Mouse (Mus musculus): ENCODE measurements around the gene Gm3448. TPM values are rescaled to one million over a fixed set of nuclear protein-coding genes. Genes with fewer than 3 reads are reported as not detected.
"Not testable (repeated sequence)": the region's sequence is repeated elsewhere in the genome, so short reads cannot be mapped to it uniquely, and the experiment has no call there.

Gene Gm3448
- 10 to 100 TPM in 1 of 2 experiments, 1 to 10 TPM in 1; 8.6 to 10.7 TPM for total RNA-seq (2021)

DNA sequence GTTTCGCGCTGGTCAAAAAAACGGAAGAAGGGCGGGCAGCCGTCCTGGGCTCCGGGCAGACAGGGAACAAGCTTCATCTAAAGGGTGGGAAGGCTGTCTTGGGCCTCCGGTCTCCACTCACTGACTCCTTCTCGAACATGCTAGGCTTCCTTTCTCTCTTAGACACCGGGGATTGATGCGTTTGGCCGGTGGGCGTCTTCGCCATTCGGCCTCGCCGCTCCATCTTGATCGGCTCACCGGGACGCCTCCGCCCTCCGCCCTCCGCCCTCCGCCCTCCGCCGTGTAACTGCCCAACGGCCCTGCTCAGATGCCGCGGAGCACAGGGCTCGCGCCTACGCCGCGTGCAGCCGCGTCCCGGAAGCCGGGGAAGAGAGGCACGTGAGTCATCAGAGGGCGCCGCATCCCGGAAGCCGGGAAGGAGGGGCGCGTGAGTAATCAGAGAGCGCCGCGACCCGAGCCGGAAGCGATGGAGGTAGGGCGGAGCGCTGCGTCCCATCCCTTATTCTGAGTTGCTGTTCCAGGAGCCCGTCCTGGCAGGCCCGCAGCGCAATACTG is at the start of gene Gm3448, which contains the start of the genes Ermard and Tcte3:
Gene Gm3448 (minus strand): TSS at position 363 of the 555 bp plus-strand sequence.
Gene Ermard (plus strand): TSS at position 34 of the 555 bp plus-strand sequence.
Gene Tcte3 (minus strand): TSS at position 314 of the 555 bp plus-strand sequence.
- DNase-seq, result peak in 1 of 2 experiments; percentile 39

DNA sequence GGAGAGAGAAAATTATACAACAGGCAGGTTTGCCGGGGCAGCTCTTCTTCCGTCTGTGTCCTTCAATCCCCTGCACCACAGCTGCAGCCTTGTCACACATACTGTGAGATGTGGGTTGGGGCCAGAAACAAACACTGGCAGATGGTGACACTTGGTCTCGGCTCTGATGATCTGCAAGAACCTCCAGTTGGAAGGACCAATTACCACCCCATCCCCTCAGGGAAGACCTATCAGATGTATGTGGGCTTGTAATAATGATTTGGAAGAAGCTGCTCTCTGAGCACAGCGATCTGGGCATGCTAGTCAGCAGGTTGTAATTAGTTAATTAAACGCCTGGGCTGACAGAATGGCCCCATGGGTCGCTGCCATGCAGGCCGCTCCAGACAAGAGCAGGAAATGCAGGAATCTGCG is 47.3 kb upstream of the Gm3448 start:
- DNase-seq, result no peak

DNA sequence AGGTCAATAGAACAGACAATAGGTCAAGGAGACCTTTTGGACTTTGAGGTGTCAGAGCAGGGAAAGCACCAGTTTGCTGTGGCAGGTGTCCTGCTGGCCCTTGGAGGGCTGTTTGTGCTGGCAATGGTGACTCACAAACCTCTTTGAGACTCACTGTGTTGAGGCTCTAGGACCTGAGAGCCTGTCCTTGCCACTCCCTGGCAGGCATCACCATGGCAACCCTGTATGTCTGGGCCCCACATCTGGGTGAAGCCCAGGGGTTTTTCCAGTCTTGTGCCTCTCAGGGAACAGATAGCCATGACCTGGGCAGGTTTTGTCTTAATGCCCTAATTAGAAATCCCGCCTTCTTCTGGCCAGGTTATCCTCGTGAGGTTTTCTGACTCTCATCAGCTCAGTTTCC is 46.8 kb upstream of the Gm3448 start:
- DNase-seq, result no peak

DNA sequence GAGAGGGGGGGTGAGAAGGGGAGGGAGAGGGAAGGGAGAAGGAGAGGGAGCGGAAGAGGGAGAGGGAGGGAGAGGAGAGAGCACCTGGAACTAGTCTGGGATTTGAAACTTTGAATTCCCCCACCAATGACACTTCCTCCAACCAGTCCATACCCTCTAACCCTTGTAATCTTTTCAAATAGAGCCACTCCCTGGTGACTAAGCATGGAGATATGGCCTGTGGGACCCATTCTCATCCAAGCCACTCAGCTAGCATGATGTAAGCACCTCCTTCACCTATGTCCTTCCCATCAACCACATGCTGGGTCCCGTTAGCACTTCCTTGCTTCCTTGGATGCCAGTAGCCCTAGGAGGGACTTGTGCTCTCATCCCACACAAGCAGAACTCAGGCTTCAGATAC is 43.7 kb upstream of the Gm3448 start:
- DNase-seq, result no peak

DNA sequence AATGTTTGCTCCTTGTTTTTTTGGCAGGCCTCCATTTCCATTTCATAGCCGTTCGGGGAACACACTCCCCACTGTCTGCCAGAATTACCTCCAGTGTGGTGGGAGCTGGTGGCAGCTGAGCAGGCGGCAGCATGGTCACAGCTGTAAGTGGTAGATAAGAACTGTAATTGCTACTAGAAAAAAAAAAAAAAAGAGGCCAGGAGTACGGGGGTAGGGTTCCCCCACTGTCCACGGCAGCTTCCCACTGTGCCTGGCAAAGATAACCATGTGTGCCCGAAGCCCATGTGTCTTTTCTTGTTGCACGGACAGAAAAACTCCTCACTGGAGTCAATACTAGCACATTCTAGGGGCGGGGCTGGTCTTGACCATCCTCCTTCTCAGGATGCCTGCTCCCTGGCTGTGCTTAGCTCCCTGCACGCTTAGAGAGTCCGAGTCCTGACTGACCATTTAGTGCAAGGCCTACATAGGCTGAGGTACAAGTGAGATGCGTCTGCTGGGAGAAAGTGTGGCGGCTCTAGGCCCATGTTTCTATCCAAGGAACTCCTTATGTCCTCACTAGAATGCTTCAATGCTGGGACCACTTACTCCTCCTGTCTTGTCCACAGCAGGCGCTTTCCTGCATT is 43.0 kb upstream of the Gm3448 start:
- DNase-seq, result no peak

DNA sequence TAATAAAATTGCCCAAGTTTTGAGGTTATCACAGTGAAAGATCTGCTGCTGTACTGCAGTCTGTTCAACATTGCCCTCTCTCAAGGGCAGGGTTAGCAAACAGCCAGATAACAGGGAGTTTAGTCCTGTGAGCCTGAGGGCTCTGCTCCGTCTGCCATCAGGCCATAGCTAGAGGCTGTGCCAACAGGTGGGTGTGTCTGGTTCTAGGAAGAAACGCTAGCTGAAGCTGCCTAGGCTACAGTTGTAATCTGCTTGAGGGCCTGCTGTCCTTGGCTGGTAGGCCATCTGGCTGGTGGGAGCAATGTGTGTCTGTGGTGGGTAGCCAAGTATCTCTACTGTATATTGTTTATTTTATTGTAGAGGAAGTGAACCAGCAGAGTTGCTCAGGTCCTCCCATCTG is 36.2 kb upstream of the Gm3448 start:
- peak in 1 of 2 experiments; percentile 25 for DNase-seq

DNA sequence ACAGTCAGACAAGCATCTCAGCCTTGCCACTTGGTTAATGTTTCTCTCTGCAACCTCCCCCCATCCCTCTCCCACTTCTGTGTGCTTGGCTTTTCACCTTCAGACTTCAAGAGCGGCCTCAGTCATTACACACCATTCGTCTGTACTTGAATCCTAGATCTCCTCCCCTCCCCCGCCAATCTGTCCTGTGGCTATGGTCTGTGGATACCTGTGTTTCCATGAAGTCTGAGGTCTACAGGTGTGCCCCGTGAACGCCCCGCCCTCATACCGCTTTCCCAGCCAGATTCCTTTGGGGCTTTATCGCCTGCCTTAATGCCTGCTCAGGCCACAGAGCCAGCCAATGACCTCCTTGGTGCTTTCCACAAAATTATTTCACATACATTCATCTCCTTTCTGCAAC is 33.7 kb upstream of the Gm3448 start:
- no peak for DNase-seq

DNA sequence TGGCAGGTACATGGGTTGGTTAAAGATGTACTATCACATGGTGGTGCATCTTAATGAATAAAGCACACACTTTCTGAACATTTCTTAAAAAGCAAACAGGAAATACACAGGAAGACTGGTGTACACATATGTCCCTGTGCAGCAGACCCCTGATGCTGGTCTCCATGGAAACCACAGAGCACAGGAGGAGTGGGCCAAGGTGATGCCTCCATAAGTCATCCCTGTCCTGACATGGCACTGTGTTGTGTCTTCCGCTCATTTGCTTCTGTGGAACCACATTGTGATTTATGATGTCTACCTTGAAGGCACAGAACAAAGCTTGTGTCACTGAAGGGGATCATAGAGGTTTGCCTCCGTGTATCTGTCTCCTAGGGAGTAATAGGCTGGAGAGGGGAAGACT is 30.9 kb upstream of the Gm3448 start:
- no peak for DNase-seq

DNA sequence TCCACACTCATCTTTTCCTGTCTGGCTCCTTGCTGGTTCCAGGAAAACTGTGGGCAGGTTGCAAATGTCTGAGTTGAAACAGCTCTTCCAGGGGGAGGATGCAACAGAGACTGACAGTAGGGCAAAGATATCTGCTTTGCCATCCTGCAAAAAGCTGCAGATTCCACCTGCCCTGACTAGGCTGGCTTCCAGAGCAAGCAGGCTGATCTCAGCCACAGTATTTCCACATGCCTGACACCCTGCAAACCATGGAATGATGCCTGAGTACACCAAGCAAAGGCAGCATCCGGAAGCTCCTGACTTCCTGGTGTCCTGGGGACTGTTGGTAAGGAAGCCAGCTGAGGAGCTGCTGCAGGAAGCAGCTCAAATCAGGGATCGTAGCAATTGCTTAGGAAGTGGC is 27.8 kb upstream of the Gm3448 start:
- DNase-seq, result peak in 1 of 2 experiments; percentile 44

DNA sequence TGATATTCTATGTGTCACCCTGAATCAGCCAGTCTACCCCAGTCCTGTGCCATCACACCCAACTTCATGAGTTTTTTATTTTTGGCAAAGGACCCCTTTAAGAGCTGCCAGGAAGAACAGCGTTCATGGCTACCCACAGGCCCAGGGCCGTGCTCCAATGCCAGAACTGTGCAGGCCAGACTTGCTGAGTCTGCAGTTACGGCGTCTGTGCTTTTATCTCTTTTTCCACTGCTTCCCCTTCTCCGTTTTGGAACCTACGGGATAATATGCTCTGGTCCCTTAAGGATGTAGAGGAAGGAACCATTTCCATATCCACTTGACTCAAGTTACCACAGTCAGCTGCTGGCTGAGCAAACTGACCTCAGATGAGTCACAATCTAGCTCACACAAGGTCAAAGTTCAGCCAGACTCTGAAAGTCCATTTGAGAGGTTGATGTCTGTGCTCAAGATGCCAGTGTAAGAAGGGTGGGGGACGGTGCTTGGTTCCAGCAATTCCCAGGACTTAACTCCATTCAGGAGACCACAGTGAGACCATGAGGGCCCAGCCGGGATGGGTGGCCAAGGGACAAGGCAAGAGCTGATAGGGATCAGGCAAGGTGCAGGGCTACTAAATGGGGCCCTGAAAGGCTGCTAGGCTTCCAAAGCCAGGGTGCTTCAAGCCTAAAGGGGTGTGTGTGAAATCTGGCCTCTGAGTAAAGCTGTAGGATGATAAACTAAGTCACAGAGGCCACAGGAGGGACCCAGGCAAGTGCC is 26.9 kb upstream of the Gm3448 start:
- DNase-seq, result no peak

DNA sequence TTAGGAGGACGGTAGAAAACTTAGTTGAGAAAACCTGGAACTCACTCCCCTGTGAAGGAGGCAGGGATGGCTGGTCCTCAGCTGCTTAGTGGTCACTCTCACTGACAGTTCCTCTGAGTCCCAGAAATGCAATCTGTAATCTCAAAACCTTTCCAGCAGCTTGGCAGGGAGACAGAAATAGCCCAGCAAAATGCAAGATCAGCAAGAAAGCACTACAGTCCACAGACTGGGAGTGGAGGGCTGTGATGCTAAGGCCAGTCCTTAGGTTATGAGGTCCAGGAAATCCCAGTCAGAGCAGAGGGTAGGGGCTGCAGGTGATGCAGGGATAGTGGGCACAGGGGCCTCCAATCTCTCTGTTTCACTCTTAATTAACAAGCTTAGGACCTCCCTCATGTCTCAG is 25.6 kb upstream of the Gm3448 start:
- no peak for DNase-seq

DNA sequence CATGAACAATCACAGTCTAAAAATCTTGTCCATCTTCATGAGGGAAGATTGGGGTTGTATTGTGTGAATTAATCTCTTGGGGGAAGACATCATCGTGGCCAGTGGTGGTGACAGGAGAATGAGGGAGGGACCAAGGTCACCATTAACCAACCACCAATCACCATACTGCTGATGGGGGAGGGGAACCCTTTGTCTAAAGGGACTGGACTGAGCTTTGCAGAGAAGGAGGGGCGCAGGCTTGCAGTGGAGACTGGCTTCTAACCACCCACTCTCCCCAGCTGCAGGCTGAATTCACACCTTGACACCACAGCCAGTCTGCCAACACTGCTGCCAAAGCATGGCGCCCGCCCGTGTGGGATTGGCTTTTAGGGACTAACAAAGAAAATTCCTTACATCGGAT is 24.7 kb upstream of the Gm3448 start:
- DNase-seq, result no peak

DNA sequence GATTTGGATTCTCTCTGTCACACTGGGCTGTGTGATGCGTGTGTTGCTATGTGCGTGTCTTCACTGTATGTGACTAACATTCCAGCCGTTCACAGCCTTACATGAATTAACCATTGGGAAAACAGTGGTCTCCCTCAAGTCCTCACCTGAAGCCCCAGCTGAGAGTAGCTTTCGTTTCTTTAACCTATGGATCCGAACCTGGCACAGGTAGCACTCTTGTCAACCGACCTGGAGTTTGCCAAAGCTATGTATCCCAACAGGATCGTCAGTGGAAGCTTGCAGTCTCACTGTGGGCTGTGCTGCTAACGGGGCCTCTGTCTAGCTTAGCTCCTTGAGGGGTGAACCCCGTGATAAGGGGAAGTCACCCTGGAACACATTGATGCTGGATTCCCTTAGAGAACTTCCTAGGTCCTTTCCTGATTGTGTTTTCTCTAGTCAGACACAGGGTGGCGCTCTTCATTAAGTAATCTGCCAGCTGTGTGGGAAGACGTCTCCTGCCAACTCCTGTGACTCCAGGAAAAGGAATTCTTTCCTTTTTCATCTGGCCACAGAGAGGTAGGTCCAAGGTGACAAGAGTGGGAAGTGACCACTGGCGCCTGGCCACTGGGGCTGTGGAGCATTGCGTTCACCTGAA is 24.2 kb upstream of the Gm3448 start:
- peak; percentile 63 to 65 for DNase-seq

DNA sequence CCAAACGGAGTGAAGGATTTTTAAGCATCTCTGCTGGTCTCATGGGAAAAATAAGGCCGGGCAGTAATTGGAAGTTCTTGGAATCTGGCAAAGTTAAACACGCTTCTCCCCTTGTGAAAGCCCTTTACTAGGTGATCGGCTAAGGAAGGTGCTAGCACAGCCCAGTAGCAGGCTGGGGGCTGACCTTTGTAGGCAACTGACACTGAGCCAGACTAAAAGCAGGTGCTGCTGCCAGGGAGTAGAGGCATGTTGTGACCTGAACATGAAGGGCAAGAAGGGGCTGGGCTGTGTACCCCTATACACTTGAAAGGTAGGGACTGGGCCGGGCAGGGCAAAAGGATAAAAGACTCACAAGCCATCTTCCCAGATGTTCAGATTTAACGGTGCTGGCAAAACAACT is 19.0 kb upstream of the Gm3448 start:
- DNase-seq, result no peak

DNA sequence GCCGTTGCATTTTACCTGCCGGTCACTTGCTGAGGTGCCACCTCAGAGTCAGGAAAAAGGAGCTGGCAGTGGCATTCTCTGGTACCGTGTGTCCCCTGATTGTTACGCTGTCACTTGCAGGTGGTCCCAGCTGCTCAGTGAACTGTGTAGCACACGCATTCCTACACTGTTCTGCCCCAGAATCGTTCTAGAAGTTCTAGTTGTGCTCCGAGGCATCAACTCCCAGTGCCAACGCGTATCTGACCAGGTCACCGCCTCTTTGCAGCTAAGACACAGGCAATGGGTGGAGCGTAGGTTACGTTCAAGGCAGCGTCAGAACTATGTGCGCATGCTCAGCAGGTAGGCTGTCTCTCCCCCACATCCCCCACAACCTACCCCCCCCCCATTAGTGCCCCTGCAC is 18.3 kb upstream of the Gm3448 start:
- no peak for DNase-seq

DNA sequence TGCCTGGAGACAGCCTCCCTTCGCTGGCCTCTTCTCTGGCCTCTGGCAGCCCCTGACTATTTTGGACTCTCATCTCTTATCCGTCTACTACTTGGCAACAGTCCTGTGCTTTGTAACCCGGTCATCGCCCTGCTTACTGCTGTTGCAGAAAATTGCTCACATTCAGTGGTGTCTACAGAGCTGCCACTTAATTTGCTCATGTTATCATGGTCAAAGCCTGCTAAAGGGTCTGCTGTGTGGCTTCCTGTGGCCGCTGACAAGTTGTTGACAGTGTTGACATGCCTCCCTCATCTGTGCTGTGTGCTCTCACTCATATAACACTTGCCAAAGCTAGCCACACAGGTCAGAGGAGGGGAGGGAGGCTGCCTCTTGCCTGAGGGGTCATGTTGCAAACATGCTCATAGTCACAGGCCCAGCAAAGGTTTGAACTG is 16.8 kb upstream of the Gm3448 start:
- no peak for DNase-seq

DNA sequence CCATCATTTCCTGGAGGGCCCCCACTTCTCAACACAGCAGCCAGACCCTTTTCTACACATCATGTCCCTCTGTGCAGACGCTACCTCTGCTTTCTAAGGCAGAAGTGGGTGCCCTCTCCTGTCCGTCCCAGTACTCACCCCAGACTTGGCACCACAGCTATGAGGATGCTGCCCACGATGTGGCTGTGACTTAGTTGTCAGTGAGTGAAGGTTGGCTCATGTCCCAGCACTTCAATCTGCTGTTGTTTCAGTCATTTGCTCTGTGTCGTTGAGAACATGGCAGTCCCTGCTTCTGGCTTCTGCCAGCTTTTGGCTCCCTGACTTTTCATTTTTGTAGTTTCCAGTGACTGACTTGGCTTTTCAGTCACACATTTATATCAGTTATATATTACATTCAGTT is 14.6 kb upstream of the Gm3448 start:
- peak; percentile 74 for DNase-seq

DNA sequence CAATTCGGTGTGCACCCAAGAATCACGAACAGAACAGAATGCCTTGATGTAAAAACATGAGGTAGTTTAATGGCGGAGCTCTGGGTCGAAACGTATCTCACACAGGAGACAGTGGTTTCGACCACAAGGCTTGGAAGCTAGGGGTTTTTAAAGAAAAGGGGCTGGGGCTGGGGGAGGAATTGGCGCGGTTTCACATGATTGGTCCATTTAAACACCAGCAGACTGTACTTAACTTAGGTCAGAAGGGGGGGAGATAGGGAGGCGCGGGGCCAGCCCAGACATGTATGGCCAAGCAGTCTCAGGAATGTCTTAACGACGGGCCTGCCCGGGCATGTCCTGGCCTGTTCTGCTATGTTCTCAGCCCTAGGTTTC is 12.5 kb upstream of the Gm3448 start:
- not testable (repeated sequence) for DNase-seq

DNA sequence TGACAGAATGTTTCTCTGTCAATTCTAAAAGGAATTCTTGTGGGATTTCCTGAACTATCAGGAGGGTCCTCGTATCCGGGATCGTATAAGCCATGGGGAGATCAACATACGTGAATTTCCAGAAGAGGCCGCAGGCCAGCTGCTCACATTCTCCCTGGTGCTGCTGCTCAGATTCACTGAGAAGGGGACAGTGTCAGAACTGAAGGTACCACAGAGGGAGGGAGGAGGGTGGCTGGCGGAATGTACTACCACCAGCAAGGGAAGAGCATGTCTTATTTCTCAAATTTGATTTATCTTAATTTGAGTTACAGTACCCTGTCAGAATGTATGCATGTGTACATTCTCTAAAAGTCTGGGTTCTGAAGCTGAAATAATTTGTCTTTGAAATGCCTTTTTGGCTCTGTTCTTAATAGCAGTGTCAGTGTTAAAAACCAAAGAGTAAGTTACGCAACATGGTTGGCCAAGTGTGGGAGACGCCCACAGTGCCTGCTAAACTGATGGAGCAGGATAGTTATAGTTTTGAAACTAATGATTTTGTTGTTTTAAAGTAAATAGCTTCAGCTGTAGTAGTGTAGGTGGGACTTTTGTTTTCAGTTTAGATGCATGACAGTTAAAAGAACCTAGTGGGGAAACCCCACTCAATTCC is 12.0 kb upstream of the Gm3448 start:
- DNase-seq, result not testable (repeated sequence)

DNA sequence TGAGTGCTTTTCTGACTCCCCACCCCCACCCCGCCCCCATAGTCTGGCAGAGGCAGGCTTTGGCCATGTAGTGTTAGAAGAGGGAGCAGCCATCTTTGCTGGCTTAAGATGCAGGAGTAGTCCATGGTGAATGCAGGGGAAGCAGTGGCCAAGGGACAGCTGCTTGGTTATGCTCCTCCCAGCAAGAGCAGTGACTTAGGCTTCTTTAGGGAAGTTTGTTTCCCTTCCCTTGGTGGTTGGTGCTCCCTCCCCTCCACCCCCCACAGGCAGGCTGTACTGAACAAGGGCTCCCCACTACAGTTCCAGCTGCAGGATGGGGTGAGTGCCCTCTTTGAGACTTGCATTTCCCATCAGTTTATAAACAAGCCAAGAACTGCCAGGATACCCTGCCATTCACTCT is 11.4 kb upstream of the Gm3448 start:
- not testable (repeated sequence) for DNase-seq

DNA sequence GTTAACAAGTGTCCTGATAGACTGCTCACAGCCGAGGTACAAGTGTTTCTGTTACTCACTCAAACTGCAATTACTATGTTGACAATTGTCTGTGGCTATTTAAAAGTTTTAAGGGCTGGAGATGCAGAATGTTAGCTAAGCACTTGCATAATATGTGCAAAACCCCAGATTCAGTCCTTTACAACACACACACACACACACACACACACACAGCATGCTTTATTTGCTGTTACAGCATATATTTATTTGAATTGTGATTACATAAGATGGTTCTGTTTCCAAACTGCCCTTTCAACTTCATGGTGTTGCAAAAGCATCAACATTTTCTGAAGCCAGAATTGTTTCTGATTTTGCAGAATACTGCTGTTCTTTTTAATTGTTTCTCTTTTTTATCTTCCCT is 9.0 kb upstream of the Gm3448 start:
- not testable (repeated sequence) for DNase-seq

DNA sequence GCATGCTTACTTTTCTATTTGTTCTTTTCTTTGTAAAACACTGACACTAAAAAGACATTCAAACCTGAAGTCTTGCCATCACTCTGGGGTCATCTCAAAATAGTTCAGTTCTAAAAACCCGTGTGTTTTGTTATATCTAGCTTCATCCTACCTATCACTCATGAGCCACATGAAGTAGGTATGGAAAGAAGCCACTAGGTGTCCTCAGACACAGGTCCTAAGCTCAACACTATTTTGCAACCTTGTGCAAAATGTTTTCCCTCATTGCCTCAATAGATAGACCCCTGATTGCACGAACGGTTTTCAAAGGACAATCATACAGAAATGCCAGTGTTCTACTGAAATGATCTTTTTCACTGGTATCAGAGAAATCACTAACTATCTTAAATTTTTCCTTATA is 882 bp downstream of the Gm3448 start:
- not testable (repeated sequence) for DNase-seq

DNA sequence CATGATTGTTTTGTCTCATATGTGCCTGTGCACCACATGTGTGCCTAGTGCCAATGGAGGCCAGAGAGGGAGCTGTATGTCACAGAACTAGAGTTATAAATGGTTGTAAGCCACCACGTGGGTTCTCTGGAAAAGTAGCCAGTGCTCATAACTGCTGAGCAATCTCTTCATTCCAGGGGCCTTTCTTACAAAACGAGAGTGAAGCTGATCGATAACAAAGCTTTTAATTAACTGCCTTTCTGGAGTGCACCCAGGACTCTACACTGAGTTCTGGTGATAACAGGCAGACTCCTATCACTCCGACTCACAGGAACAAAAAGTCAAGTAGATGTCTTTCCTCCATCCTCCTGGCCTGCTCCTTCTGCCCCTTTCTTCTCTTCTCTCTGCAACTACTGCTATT is 9.9 kb downstream of the Gm3448 start:
- DNase-seq, result not testable (repeated sequence)
